Mouse (Mus musculus) myocyte (in vitro differentiated cells): ENCODE data around the gene Nlgn2. TPM values are rescaled to one million over a fixed set of nuclear protein-coding genes. Genes with fewer than 3 reads are reported as not detected.

Experiments used
- H3K27me3 ChIP-seq: one replicate; pipeline ENCODE4 v1.6.1; 2011; ENCODE audit not compliant: control insufficient read depth, insufficient read depth, insufficient read length
- H3K36me3 ChIP-seq: one replicate; pipeline ENCODE4 v1.6.1; 2011; ENCODE audit not compliant: control insufficient read depth, insufficient read depth
- H3K4me2 ChIP-seq: one replicate; pipeline ENCODE4 v1.6.1; 2011; ENCODE audit warnings: low read depth, control low read depth
- H3K4me3 ChIP-seq: one replicate; pipeline ENCODE4 v1.5.1; 2011; ENCODE audit warnings: mild to moderate bottlenecking, control low read depth, moderate library complexity
- H3K79me2 ChIP-seq: one replicate; pipeline ENCODE4 v1.6.1; 2011; ENCODE audit not compliant: control insufficient read depth, insufficient read depth
- H3ac ChIP-seq: one replicate; pipeline ENCODE4 v1.6.1; 2011; ENCODE audit not compliant: control insufficient read depth, insufficient read length
- CEBPB ChIP-seq: IDR thresholded peaks from 2 replicates; pipeline ENCODE4 v1.6.1; 2011; ENCODE audit warnings: mild to moderate bottlenecking, moderate library complexity; ENCODE audit not compliant: poor library complexity, insufficient read depth, severe bottlenecking
- E2F4 ChIP-seq: IDR thresholded peaks from one replicate; pipeline ENCODE4 v1.6.1; 2011; ENCODE audit warnings: mild to moderate bottlenecking, control low read depth, moderate library complexity; ENCODE audit not compliant: insufficient read depth
- MAX ChIP-seq: IDR thresholded peaks from one replicate; pipeline ENCODE4 v1.6.1; 2011; ENCODE audit warnings: low read depth, mild to moderate bottlenecking, control low read depth
- MYOD1 ChIP-seq, 3 experiments: IDR thresholded peaks; one replicate each; pipeline ENCODE4 v1.6.1; 2011; ENCODE audit warnings: control low read depth in 2 of 3, low read depth in 2 of 3, mild to moderate bottlenecking in 2 of 3, moderate library complexity in 1 of 3; ENCODE audit not compliant: insufficient read length in 2 of 3, control insufficient read depth in 1 of 3
- MYOG ChIP-seq, 3 experiments: IDR thresholded peaks; one replicate each; pipeline ENCODE4 v1.6.1; 2011; ENCODE audit warnings: control low read depth in 2 of 3, low read depth in 2 of 3, mild to moderate bottlenecking in 2 of 3; ENCODE audit not compliant: insufficient read length in 2 of 3, control insufficient read depth in 1 of 3, insufficient read depth in 1 of 3
- POLR2A ChIP-seq: IDR thresholded peaks from one replicate; pipeline ENCODE4 v1.6.1; 2011; ENCODE audit warnings: low read depth, mild to moderate bottlenecking, control low read depth, moderate library complexity; ENCODE audit not compliant: insufficient read length
- POLR2AphosphoS2 ChIP-seq: IDR thresholded peaks from one replicate; pipeline ENCODE4 v1.6.1; 2011; ENCODE audit warnings: low read depth, control low read depth; ENCODE audit not compliant: insufficient read length
- REST ChIP-seq: IDR thresholded peaks from one replicate; pipeline ENCODE4 v1.6.1; 2011; ENCODE audit warnings: mild to moderate bottlenecking, control low read depth, moderate library complexity; ENCODE audit not compliant: insufficient read depth, insufficient read length
- SRF ChIP-seq: IDR thresholded peaks from one replicate; pipeline ENCODE4 v1.6.1; 2011; ENCODE audit warnings: low read depth; ENCODE audit not compliant: control insufficient read depth, insufficient read length
- TCF12 ChIP-seq: IDR thresholded peaks from one replicate; pipeline ENCODE4 v1.6.1; 2011; ENCODE audit warnings: mild to moderate bottlenecking, control low read depth; ENCODE audit not compliant: poor library complexity, insufficient read depth, severe bottlenecking
- TCF3 ChIP-seq: IDR thresholded peaks from one replicate; pipeline ENCODE4 v1.6.1; 2011; ENCODE audit warnings: low read depth, control low read depth; ENCODE audit not compliant: insufficient read length
- USF1 ChIP-seq: IDR thresholded peaks from one replicate; pipeline ENCODE4 v1.6.1; 2011; ENCODE audit warnings: low read depth, mild to moderate bottlenecking, control low read depth, moderate library complexity
- polyA plus RNA-seq: library from polyadenylated mRNA; unstranded; fragments of >200 nt; fragmentation: generic; extraction: Trizol; gene quantifications from one replicate; pipeline ENCODE4 v1.2.1, GENCODE M21; 2012; ENCODE audit warnings: missing spikeins

Nlgn2 gene
- polyA plus RNA-seq, 1 experiment, result 12.8 TPM

DNA sequence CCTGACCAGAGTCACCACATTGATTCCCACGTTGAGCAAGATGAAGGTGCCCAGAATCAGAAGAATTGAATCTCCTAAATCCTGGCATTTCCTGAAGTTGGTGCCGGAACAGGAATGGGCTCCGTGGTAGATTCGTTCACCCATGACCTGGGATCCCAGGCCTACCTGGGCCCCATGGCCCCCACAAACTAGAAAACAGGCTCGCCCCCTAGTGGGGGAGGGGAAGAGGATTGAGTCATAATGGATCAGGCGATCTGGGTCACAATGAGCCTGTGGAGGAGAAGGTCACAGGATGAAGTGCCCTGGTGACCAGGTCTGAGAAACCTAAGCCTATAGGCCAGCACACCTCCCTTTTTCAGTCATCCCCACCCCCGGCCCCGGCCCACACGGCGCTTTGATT, 22.4 kb downstream of the Nlgn2 start, which contains the start of gene Gm39566:
Gene Gm39566, minus strand, starts transcription at position 144 of the 400 bp plus-strand sequence.
- Histone ChIP-seq H3K36me3 (no peaks in the 10 kb centered on the region), H3K4me3 (no peak within 1 kb of the TSS), H3K4me2 (no peak within 1 kb of the TSS), H3K27me3 (no peaks in the 10 kb centered on the region), H3K79me2 (no peaks in the 10 kb centered on the region), H3ac (no peak within 1 kb of the TSS)
- TF ChIP-seq SRF (no peak), TCF12 (no peak), USF1 (no peak), POLR2AphosphoS2 (no peak), MAX (no peak), MYOG (IDR thresholded peaks at IDR 0.05; ENCODE audit: control insufficient read depth in 1 of 3, insufficient read depth in 1 of 3, insufficient read length in 2 of 3, low read depth in 2 of 3) (no peak), REST (no peak), TCF3 (no peak), CEBPB (no peak), POLR2A (no peak)

DNA sequence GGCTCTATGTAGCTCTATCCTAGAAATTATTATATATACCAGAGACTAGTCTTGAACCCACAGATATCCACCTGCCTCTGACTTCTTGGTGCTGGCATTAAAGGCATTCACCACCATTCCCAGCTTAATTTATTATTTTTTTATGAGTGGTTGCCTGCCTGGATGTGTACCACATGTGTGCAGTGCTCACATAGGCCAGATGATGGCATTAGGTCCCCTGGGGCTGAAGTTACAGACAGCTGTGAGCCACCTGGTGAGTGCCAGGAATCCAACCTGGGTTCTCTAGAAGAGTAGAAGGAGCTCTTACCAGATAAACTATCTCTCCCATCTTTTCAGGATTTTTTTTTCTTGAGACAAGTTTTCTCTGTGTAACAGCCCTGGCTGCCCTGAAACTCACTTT, 27.3 kb downstream of the Nlgn2 start:
- H3K27me3 ChIP-seq, result no peaks in the 10 kb centered on the region
- TF ChIP-seq MYOG (IDR thresholded peaks at IDR 0.05; ENCODE audit: control insufficient read depth in 1 of 3, insufficient read depth in 1 of 3, insufficient read length in 2 of 3, low read depth in 2 of 3) (no peak), SRF (no peak), POLR2AphosphoS2 (no peak), TCF12 (no peak), TCF3 (no peak), MYOD1 (IDR thresholded peaks at IDR 0.05; ENCODE audit: control insufficient read depth in 1 of 3, insufficient read length in 2 of 3, low read depth in 2 of 3) (no peak), POLR2A (no peak), REST (no peak), USF1 (no peak), E2F4 (no peak), CEBPB (no peak), MAX (no peak)
- no peak overlapping the region for H3K4me2 ChIP-seq

DNA sequence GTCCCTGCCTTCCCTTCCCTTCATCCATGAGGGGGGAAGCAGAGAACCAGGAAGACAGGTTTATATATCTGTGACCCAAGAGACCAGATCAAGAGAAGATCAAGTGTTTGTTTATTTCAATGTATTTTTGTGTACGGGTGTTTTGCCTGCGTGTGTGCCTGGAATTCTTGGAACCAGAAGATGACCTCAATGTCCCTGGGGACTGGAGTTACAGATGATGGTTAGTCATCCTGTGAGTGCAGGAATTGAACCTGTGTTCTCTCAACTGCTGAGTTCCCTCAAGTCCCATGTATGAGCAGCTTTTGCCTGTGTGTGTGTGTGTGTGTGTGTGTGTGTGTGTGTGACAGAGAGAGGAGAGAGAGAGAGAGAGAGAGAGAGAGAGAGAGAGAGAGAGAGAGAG, 29.9 kb downstream of the Nlgn2 start:
- TF ChIP-seq CEBPB (no peak), SRF (no peak), POLR2AphosphoS2 (no peak), MYOG (IDR thresholded peaks at IDR 0.05; ENCODE audit: control insufficient read depth in 1 of 3, insufficient read depth in 1 of 3, insufficient read length in 2 of 3, low read depth in 2 of 3) (no peak), E2F4 (no peak), POLR2A (no peak), TCF3 (no peak), MYOD1 (IDR thresholded peaks at IDR 0.05; ENCODE audit: control insufficient read depth in 1 of 3, insufficient read length in 2 of 3, low read depth in 2 of 3) (no peak), REST (no peak), USF1 (no peak), MAX (no peak), TCF12 (no peak)

More for the DNA sequence above, 27.3 kb downstream of the Nlgn2 start:
- H3ac ChIP-seq, result no peak overlapping the region
- no peaks in the 10 kb centered on the region for H3K36me3 ChIP-seq
- H3K4me3 ChIP-seq, result no peak overlapping the region
- no peaks in the 10 kb centered on the region for H3K79me2 ChIP-seq

GRCm38 (mm10) chr11:69806378-69806777, 31.2 kb downstream of the Nlgn2 start:
- H3K79me2 ChIP-seq, result no peaks in the 10 kb centered on the region
- no peak overlapping the region for H3K4me3 ChIP-seq
- no peaks in the 10 kb centered on the region for H3K36me3 ChIP-seq
- H3ac ChIP-seq, result no peak overlapping the region
- H3K27me3 ChIP-seq, result no peaks in the 10 kb centered on the region
- TF ChIP-seq TCF12 (no peak), POLR2A (no peak), USF1 (no peak), POLR2AphosphoS2 (no peak), CEBPB (no peak), TCF3 (no peak), MYOG (IDR thresholded peaks at IDR 0.05; ENCODE audit: control insufficient read depth in 1 of 3, insufficient read depth in 1 of 3, insufficient read length in 2 of 3, low read depth in 2 of 3) (no peak), MAX (no peak), E2F4 (no peak), MYOD1 (IDR thresholded peaks at IDR 0.05; ENCODE audit: control insufficient read depth in 1 of 3, insufficient read length in 2 of 3, low read depth in 2 of 3) (no peak), REST (no peak), SRF (no peak)
- no peak overlapping the region for H3K4me2 ChIP-seq

More for the DNA sequence above, 29.9 kb downstream of the Nlgn2 start:
- Histone ChIP-seq H3K79me2 (no peaks in the 10 kb centered on the region), H3K4me2 (no peak overlapping the region), H3K36me3 (no peaks in the 10 kb centered on the region), H3ac (no peak overlapping the region), H3K4me3 (no peak overlapping the region), H3K27me3 (no peaks in the 10 kb centered on the region)
